Mouse (Mus musculus) heart, adult 2 months (tissue): ENCODE results near the gene Tpk1.

Experiments
- CTCF ChIP-seq: fragments of 200-600 bp; IDR thresholded peaks from 2 replicates; pipeline ENCODE4 v1.8.1; 2022; ENCODE audit warnings: antibody characterized with exemption, mild to moderate bottlenecking, moderate library complexity
- EP300 ChIP-seq: fragments of 200-500 bp; IDR thresholded peaks from 2 replicates; pipeline ENCODE4 v1.6.1; 2011; ENCODE audit warnings: low read depth, low read length, control low read depth; ENCODE audit not compliant: insufficient read depth
- POLR2A ChIP-seq: fragments of 200-500 bp; IDR thresholded peaks from 2 replicates; pipeline ENCODE4 v1.6.1; 2011; ENCODE audit warnings: mild to moderate bottlenecking, low read depth, low read length, control low read depth; ENCODE audit not compliant: insufficient read depth

- TF ChIP-seq POLR2A = no peak
- TF ChIP-seq CTCF = no peak
- no peak for TF ChIP-seq EP300
These were observed 353.0 kb downstream of the Tpk1 start for GRCm38 (mm10) chr6:43312961-43313656.
